Mouse (Mus musculus) neural tube, embryonic 12.5 days (tissue): ENCODE measurements around the gene Dnajc21. TPM values are rescaled to one million over a fixed set of nuclear protein-coding genes. Genes with fewer than 3 reads are reported as not detected.

Experiments used
- ATAC-seq: fragments of 200-750 bp; cut with Nextera tagmentation; 2 replicates; pipeline ENCODE4 v1.8.0; 2017; ENCODE audit warnings: low read depth, mild to moderate bottlenecking, moderate TSS enrichment, moderate library complexity; ENCODE audit not compliant: low FRiP score
- H3K27ac ChIP-seq: fragments of 300-500 bp; sonication (generic); 2 replicates; pipeline ENCODE4 v1.5.1; 2016
- H3K27me3 ChIP-seq: fragments of 300-500 bp; sonication (generic); replicated peaks from 2 replicates; pipeline ENCODE4 v1.6.1; 2016; ENCODE audit warnings: mild to moderate bottlenecking
- H3K36me3 ChIP-seq: fragments of 300-500 bp; sonication (generic); 2 replicates; pipeline ENCODE4 v1.6.1; 2016; ENCODE audit warnings: mild to moderate bottlenecking
- H3K4me1 ChIP-seq: fragments of 300-500 bp; sonication (generic); 2 replicates; pipeline ENCODE4 v1.6.1; 2016
- H3K4me2 ChIP-seq: fragments of 300-500 bp; sonication (generic); replicated peaks from 2 replicates; pipeline ENCODE4 v1.6.1; 2016; ENCODE audit warnings: mild to moderate bottlenecking
- H3K4me3 ChIP-seq: fragments of 300-500 bp; sonication (generic); 2 replicates; pipeline ENCODE4 v1.5.1; 2016
- H3K9ac ChIP-seq: fragments of 300-500 bp; sonication (generic); 2 replicates; pipeline ENCODE4 v1.6.1; 2016; ENCODE audit warnings: mild to moderate bottlenecking
- H3K9me3 ChIP-seq: fragments of 300-500 bp; sonication (generic); 2 replicates; pipeline ENCODE4 v1.6.1; 2016; ENCODE audit warnings: mild to moderate bottlenecking
- WGBS: fragments of 180-500 bp; shearing (Covaris S2); methylation state at CpG from one replicate; pipeline ENCODE4 v1.1.7; 2016; 5-methylcytosine and 5-hydroxymethylcytosine counted together
- polyA plus RNA-seq: library from polyadenylated mRNA; unstranded; fragments of >200 nt; fragmentation: Nextera tagmentation; extraction: Ambion mirVana; gene quantifications from 2 replicates; pipeline ENCODE4 v1.2.1, GENCODE M21; 2016

The Dnajc21 gene
- polyA plus RNA-seq, 1 experiment from 2014 or later: 15.7 TPM

DNA sequence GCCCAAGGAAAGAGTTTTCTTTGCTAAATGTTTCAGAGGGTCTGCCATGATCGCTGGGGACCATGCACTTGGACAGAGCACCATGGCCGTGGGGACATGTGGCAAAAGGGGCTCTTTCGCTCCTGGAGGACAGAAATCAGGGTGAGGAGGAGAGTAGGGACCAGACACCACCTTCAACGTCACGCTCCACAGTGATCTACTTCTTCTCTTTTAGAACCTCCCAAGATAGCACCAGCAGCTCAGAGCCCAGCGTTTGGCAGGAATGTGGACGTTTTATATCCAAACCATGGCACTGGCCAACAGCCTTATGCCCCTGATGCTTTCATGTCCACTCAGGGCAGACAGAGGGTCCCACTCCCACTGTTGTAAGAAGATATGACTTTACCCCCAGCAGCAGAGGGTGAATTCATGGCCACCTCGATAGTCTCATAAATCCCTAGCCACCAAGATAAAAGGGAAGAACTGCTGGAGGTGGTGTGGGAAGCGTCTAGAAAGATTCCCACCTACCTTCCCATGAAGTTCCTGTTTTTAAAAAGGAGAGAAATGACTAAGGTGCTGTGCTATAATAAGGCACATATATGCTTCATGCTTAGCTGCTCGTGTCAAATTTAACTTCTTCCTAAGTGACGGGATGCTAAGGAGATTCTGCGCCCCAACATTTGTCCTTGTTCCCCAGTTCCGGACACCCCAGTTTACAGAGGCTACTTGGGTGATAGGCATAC lies 43.6 kb downstream of the Dnajc21 start:
- H3K4me1 ChIP-seq: peaks cover 5% of the 10 kb centered on the region
- H3K27ac ChIP-seq: no peak overlapping the region
- 89% methylated on average over 13 of the region's 13 CpGs for WGBS
- no peak overlapping the region for H3K4me2 ChIP-seq
- H3K4me3 ChIP-seq: no peak overlapping the region
- ATAC-seq: no peak
- H3K9ac ChIP-seq: no peak overlapping the region
- H3K36me3 ChIP-seq: no peaks in the 10 kb centered on the region
- no peaks in the 10 kb centered on the region for H3K9me3 ChIP-seq
- no peaks in the 10 kb centered on the region for H3K27me3 ChIP-seq

DNA sequence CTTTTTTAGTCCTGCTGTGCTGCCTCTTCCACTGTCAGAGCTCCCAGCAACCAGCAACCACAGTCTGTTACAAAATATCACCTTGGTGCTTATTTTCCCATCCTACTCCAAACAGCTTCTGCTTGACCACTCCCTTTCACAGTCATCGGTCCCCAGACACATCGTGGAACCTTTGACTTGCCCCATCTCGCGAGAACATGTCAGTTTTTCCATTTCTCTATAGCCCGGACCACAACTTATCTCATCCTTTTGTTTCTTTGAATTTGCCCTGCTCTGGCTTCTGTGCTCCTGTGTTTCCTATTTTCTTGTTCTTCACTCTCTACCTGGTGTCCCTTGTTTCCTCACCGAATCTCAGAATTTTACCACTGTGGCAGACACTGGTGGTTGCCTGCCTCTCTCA lies 44.2 kb downstream of the Dnajc21 start:
- no peak overlapping the region for H3K27ac ChIP-seq
- H3K9me3 ChIP-seq: no peaks in the 10 kb centered on the region
- no peaks in the 10 kb centered on the region for H3K36me3 ChIP-seq
- H3K27me3 ChIP-seq: no peaks in the 10 kb centered on the region
- no peak overlapping the region for H3K4me3 ChIP-seq
- H3K4me2 ChIP-seq: no peak overlapping the region
- 92% methylated on average over 6 of the region's 6 CpGs for WGBS
- peaks cover 10% of the 10 kb centered on the region for H3K4me1 ChIP-seq
- no peak overlapping the region for H3K9ac ChIP-seq
- ATAC-seq: no peak

DNA sequence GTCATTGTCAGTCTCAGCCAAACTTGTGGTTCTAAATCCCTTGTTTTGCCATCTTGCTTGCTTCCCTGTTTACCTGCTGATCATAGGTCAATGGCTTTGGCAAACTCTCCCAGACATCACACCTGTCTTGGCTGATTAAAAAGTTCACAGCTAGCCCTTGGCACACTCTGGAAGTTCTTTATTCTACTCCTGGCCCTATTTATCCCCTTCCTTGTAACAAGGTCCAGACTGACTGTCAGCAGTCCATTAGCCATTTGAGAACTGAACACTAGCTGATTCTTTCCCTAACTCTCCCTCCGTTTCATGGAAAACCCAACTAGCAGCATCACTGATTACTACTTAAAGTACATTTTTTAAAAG lies 48.6 kb downstream of the Dnajc21 start:
- WGBS: 46% methylated on average over 1 of the region's 1 CpGs
- ATAC-seq: peak; percentile 40; the same call in 1 of the 2 replicates

DNA sequence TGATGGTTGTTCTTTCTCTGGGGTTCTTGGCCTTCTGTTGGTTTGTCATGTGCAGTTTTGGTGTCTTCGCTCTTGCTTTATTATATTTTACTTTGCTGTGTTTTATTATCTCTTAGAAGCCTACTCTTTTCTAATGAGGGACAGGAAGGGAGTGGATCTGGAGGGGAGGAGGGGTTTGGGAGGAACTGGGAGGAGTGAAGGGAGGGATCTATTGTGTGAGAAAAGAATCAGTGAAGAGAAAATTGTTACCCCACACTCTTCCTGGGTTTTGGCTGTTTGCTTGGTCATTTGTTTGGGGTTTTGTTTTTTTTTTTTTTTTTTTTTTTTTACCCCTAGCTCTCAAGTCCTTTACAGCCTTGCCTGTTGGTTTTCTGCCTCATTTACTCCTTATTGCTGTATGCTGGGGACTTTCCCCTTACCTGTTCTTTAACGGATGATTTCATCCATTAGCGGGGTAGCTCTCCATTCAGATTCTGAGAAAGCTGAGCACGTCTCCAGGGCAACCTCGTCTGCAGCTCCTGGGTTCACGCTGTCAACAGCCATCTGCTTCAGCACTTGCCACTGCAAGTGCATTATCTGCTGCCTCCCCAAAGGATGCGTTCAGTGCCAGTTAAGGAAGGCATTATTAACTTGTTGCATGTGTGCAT lies 49.1 kb downstream of the Dnajc21 start:
- WGBS: 11% methylated on average over 7 of the region's 7 CpGs
- Histone ChIP-seq H3K9ac (no peak overlapping the region), H3K27me3 (no peaks in the 10 kb centered on the region), H3K4me2 (no peak overlapping the region), H3K4me3 (no peak overlapping the region), H3K27ac (no peak overlapping the region), H3K36me3 (no peaks in the 10 kb centered on the region), H3K4me1 (peaks cover 15% of the 10 kb centered on the region), H3K9me3 (no peaks in the 10 kb centered on the region)
- ATAC-seq: peak; percentile 79

More for the DNA sequence above, 48.6 kb downstream of the Dnajc21 start:
- Histone ChIP-seq H3K4me1 (peaks cover 15% of the 10 kb centered on the region), H3K4me2 (no peak overlapping the region), H3K27ac (no peak overlapping the region), H3K4me3 (no peak overlapping the region), H3K9ac (no peak overlapping the region), H3K27me3 (no peaks in the 10 kb centered on the region), H3K9me3 (no peaks in the 10 kb centered on the region), H3K36me3 (no peaks in the 10 kb centered on the region)

DNA sequence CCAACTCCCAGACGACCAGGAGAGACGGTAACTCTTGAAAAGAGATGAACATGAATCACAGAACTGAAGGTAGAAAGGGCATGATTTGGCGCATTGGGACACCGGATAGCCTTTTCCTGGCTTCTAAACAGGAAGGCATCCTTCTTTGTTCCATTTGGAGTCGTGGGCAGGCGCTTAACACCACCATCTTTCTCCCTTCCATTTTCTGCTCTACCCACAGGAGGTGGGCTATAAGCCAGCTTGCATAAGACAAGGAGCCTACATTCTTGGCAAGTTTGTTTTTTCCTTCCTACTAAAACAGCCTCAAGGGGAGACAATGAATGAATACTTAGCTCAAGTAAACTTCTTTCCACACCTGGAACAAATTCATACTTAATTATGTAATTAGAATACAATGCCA lies 56.7 kb downstream of the Dnajc21 start:
- no peak overlapping the region for H3K4me2 ChIP-seq
- ATAC-seq: no peak
- no peaks in the 10 kb centered on the region for H3K36me3 ChIP-seq
- no peak overlapping the region for H3K4me3 ChIP-seq
- H3K9ac ChIP-seq: no peak overlapping the region
- H3K4me1 ChIP-seq: no peaks in the 10 kb centered on the region
- H3K9me3 ChIP-seq: no peaks in the 10 kb centered on the region
- no peaks in the 10 kb centered on the region for H3K27me3 ChIP-seq
- H3K27ac ChIP-seq: no peak overlapping the region
- WGBS: 91% methylated on average over 6 of the region's 6 CpGs

DNA sequence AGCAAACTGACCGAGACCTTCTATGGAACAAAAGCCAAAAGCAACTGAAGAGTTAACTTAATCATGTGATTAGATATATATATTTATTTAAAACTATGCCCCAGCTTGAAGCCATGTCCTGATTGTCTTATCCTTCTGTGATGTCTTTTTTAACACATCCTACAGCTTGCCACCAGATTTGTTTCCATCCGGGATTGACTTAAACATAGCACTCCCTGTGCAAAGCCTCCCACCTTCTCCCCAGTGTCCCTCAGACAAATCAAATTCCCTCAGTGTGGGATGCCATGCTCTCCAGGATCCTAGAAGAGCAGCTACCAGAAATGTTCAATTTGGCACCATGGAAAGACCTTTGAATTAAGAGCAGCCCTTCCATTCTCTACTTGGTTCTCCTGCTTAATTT lies 59.4 kb downstream of the Dnajc21 start:
- Histone ChIP-seq H3K4me3 (no peak overlapping the region), H3K27ac (no peak overlapping the region), H3K4me2 (no peak overlapping the region), H3K9ac (no peak overlapping the region), H3K4me1 (no peaks in the 10 kb centered on the region), H3K27me3 (no peaks in the 10 kb centered on the region), H3K9me3 (no peaks in the 10 kb centered on the region), H3K36me3 (no peaks in the 10 kb centered on the region)
- 88% methylated on average over 2 of the region's 2 CpGs for WGBS
- ATAC-seq: no peak

DNA sequence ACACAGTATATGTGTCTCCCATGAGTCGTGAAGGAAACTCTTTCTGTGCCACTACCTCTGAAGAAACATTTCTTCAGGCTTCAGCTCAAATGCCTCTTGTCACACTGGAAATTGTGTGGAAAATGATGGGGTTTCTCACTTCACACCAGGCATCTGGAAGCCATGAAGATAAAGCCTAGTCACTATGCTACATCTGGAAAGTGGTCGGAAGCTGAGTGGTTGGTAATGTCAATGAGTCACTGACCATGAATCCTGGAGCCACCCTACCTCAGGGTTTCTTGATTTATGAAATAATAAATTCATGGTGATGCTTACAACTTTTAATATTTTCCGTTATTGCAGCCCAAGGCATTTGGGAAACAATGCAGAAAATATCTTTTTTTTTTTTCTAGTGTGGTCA lies 60.5 kb downstream of the Dnajc21 start:
- WGBS: 86% methylated on average over 3 of the region's 3 CpGs
- Histone ChIP-seq H3K27me3 (no peaks in the 10 kb centered on the region), H3K9ac (no peak overlapping the region), H3K27ac (no peak overlapping the region), H3K9me3 (no peaks in the 10 kb centered on the region), H3K36me3 (no peaks in the 10 kb centered on the region), H3K4me1 (no peaks in the 10 kb centered on the region), H3K4me2 (no peak overlapping the region), H3K4me3 (no peak overlapping the region)
- ATAC-seq: no peak

DNA sequence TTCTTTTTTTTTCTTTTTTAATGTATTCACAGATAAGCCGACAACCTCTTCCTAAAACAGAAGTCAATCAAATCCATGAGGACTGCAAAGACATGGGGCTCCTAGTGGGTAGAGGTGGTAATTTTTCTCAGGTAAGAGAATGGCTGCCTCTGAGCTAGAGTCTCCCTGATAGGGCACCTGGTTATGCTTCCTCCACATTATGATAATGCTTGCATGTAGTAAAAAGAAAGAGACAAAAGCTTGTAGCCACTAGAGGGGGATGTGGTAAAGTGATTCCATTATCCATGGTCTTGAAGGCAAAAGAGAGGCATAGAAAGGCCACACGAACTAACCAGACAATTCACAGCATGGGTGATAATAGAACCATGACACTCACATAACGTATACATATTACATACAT lies 69.9 kb downstream of the Dnajc21 start:
- no peak overlapping the region for H3K9ac ChIP-seq
- no peak overlapping the region for H3K4me2 ChIP-seq
- H3K36me3 ChIP-seq: no peaks in the 10 kb centered on the region
- no peaks in the 10 kb centered on the region for H3K27me3 ChIP-seq
- no peak overlapping the region for H3K27ac ChIP-seq
- no peak overlapping the region for H3K4me3 ChIP-seq
- no peaks in the 10 kb centered on the region for H3K4me1 ChIP-seq
- no peaks in the 10 kb centered on the region for H3K9me3 ChIP-seq
- 56% methylated on average over 3 of the region's 3 CpGs for WGBS
- ATAC-seq: no peak

DNA sequence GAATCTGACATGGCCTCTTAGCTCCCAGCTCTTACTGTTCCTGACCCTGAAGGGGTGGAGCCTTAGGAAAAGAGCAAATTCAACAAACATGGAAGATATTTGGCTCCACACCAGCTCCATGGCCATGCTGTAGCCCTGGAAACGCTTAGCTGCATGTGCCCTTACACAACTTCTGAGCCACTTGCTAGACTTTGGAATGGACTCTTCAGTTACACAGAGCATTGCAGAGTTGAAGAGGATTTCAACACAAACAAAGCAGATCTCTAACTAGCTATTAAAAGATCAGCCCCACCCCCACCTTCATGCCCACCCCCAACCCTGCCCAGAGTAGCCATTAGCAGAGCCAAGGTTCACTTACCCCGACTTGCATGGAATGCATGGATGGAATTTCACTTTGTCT lies 70.5 kb downstream of the Dnajc21 start:
- no peak overlapping the region for H3K27ac ChIP-seq
- no peaks in the 10 kb centered on the region for H3K4me1 ChIP-seq
- no peak overlapping the region for H3K4me2 ChIP-seq
- no peak overlapping the region for H3K9ac ChIP-seq
- H3K4me3 ChIP-seq: no peak overlapping the region
- 85% methylated on average over 2 of the region's 2 CpGs for WGBS
- no peaks in the 10 kb centered on the region for H3K36me3 ChIP-seq
- ATAC-seq: no peak
- H3K27me3 ChIP-seq: no peaks in the 10 kb centered on the region
- no peaks in the 10 kb centered on the region for H3K9me3 ChIP-seq

Other genes starting within 250 kb of the Dnajc21 start
- gene Gm21973, start 145.1 kb downstream of the Dnajc21 start, polyA plus RNA-seq: not detected in 2 replicates
- gene Agxt2, start 112.0 kb downstream of the Dnajc21 start, polyA plus RNA-seq: not detected in 2 replicates
- gene Brix1, start 15.4 kb upstream of the Dnajc21 start, polyA plus RNA-seq: 100 and 101 TPM in 2 replicates
- gene Rad1, start 15.5 kb upstream of the Dnajc21 start, polyA plus RNA-seq: 37.6 and 38.3 TPM in 2 replicates
- not detected in 2 replicates for gene Ttc23l, start 88.2 kb upstream of the Dnajc21 start, polyA plus RNA-seq
- 63.0 and 63.3 TPM in 2 replicates for gene Rai14, start 244.1 kb upstream of the Dnajc21 start, polyA plus RNA-seq